Mouse (Mus musculus) hindbrain, embryonic 13.5 days (tissue): Measurements from ENCODE around the gene Ispd. TPM values are rescaled to one million over a fixed set of nuclear protein-coding genes. Genes with fewer than 3 reads are reported as not detected.
A peak's percentile ranks its signal among the peaks of the same experiment; 100 is the strongest.

Experiments used
- ATAC-seq: fragments of 200-750 bp; cut with Nextera tagmentation; 2 replicates; pipeline ENCODE4 v1.8.0; 2017; ENCODE audit warnings: moderate TSS enrichment; ENCODE audit not compliant: low FRiP score
- H3K27ac ChIP-seq: fragments of 300-500 bp; sonication (generic); 2 replicates; pipeline ENCODE4 v1.5.1; 2015; ENCODE audit warnings: inconsistent platforms, mild to moderate bottlenecking, moderate library complexity
- H3K27me3 ChIP-seq: fragments of 300-500 bp; sonication (generic); 2 replicates; pipeline ENCODE4 v1.6.1; 2015; ENCODE audit warnings: mild to moderate bottlenecking, inconsistent platforms
- H3K36me3 ChIP-seq: fragments of 300-500 bp; sonication (generic); 2 replicates; pipeline ENCODE4 v1.6.1; 2015; ENCODE audit warnings: mild to moderate bottlenecking, inconsistent platforms
- H3K4me1 ChIP-seq: fragments of 300-500 bp; sonication (generic); replicated peaks from 2 replicates; pipeline ENCODE4 v1.6.1; 2015; ENCODE audit warnings: inconsistent platforms
- H3K4me2 ChIP-seq: fragments of 300-500 bp; sonication (generic); 2 replicates; pipeline ENCODE4 v1.6.1; 2015; ENCODE audit warnings: inconsistent platforms, mild to moderate bottlenecking, moderate library complexity
- H3K4me3 ChIP-seq: fragments of 300-500 bp; sonication (generic); 2 replicates; pipeline ENCODE4 v1.5.1; 2015; ENCODE audit warnings: mild to moderate bottlenecking, inconsistent platforms
- H3K9ac ChIP-seq: fragments of 300-500 bp; sonication (generic); 2 replicates; pipeline ENCODE4 v1.6.1; 2015; ENCODE audit warnings: mild to moderate bottlenecking, inconsistent platforms
- H3K9me3 ChIP-seq: fragments of 300-500 bp; sonication (generic); 2 replicates; pipeline ENCODE4 v1.6.1; 2016; ENCODE audit warnings: inconsistent platforms
- WGBS: fragments of 180-500 bp; shearing (Covaris S2); methylation state at CpG from one replicate; pipeline ENCODE4 v1.1.7; 2015; 5-methylcytosine and 5-hydroxymethylcytosine counted together
- polyA plus RNA-seq: library from polyadenylated mRNA; unstranded; fragments of >200 nt; fragmentation: Nextera tagmentation; extraction: Ambion mirVana; gene quantifications from 2 replicates; pipeline ENCODE4 v1.2.1, GENCODE M21; 2015

The Ispd gene
- polyA plus RNA-seq, 1 experiment from 2014 or later, result 12.6 TPM

- H3K4me2 ChIP-seq, result no peak overlapping the region
- peaks cover 6% of the 10 kb centered on the region; the same call in 1 of the 2 replicates for H3K4me1 ChIP-seq
- no peaks in the 10 kb centered on the region for H3K27me3 ChIP-seq
- no peaks in the 10 kb centered on the region for H3K9me3 ChIP-seq
- no peak overlapping the region for H3K4me3 ChIP-seq
- 93% methylated on average over 4 of the region's 4 CpGs for WGBS
- H3K36me3 ChIP-seq, result peaks cover 3% of the 10 kb centered on the region; the same call in 1 of the 2 replicates
- H3K27ac ChIP-seq, result no peak overlapping the region
- no peak for ATAC-seq
- no peak overlapping the region for H3K9ac ChIP-seq
Measured at GRCm38 (mm10) chr12:36386991-36387390, 5.7 kb downstream of the Ispd start.

GRCm38 (mm10) chr12:36395115-36395514 is 13.9 kb downstream of the Ispd start:
- 82% methylated on average over 2 of the region's 2 CpGs for WGBS
- Histone ChIP-seq H3K9ac (no peak overlapping the region), H3K4me2 (no peak overlapping the region), H3K27ac (no peak overlapping the region), H3K36me3 (peaks cover 14% of the 10 kb centered on the region), H3K4me3 (no peak overlapping the region), H3K9me3 (peaks cover 10% of the 10 kb centered on the region), H3K4me1 (no peaks in the 10 kb centered on the region), H3K27me3 (no peaks in the 10 kb centered on the region)
- no peak for ATAC-seq

- 83% methylated on average over 10 of the region's 10 CpGs for WGBS
- Histone ChIP-seq H3K27me3 (no peaks in the 10 kb centered on the region), H3K4me2 (no peak overlapping the region)
Measured at GRCm38 (mm10) chr12:36423677-36424076, 42.4 kb downstream of the Ispd start.

GRCm38 (mm10) chr12:36425258-36425657 is 44.0 kb downstream of the Ispd start:
- Histone ChIP-seq H3K27me3 (no peaks in the 10 kb centered on the region), H3K4me3 (no peak overlapping the region), H3K4me2 (no peak overlapping the region), H3K27ac (no peak overlapping the region), H3K9me3 (no peaks in the 10 kb centered on the region), H3K4me1 (peaks cover 6% of the 10 kb centered on the region; the same call in 1 of the 2 replicates), H3K36me3 (no peaks in the 10 kb centered on the region), H3K9ac (no peak overlapping the region)
- WGBS, result 58% methylated on average over 7 of the region's 7 CpGs
- ATAC-seq, result no peak

More at GRCm38 (mm10) chr12:36423677-36424076, 42.4 kb downstream of the Ispd start:
- Histone ChIP-seq H3K4me1 (peaks cover 6% of the 10 kb centered on the region; the same call in 1 of the 2 replicates), H3K9me3 (no peaks in the 10 kb centered on the region), H3K9ac (no peak overlapping the region), H3K27ac (no peak overlapping the region), H3K36me3 (no peaks in the 10 kb centered on the region), H3K4me3 (no peak overlapping the region)
- ATAC-seq, result no peak

GRCm38 (mm10) chr12:36426163-36427045 is 45.2 kb downstream of the Ispd start:
- no peaks in the 10 kb centered on the region for H3K27me3 ChIP-seq
- no peaks in the 10 kb centered on the region for H3K36me3 ChIP-seq
- no peak overlapping the region for H3K27ac ChIP-seq
- H3K4me1 ChIP-seq, result peaks cover 6% of the 10 kb centered on the region; the same call in 1 of the 2 replicates
- H3K4me3 ChIP-seq, result no peak overlapping the region
- H3K9ac ChIP-seq, result no peak overlapping the region
- no peak overlapping the region for H3K4me2 ChIP-seq
- no peaks in the 10 kb centered on the region for H3K9me3 ChIP-seq
- peak; percentile 59 for ATAC-seq
- 65% methylated on average over 15 of the region's 15 CpGs for WGBS

GRCm38 (mm10) chr12:36436956-36437355 is 55.7 kb downstream of the Ispd start:
- no peak for ATAC-seq
- WGBS, result 83% methylated on average over 5 of the region's 5 CpGs

GRCm38 (mm10) chr12:36439396-36439795 is 58.1 kb downstream of the Ispd start:
- no peak overlapping the region for H3K4me2 ChIP-seq
- 87% methylated on average over 8 of the region's 8 CpGs for WGBS
- H3K27me3 ChIP-seq, result no peaks in the 10 kb centered on the region
- H3K9me3 ChIP-seq, result no peaks in the 10 kb centered on the region
- H3K4me3 ChIP-seq, result no peak overlapping the region
- H3K27ac ChIP-seq, result no peak overlapping the region
- no peaks in the 10 kb centered on the region for H3K36me3 ChIP-seq
- H3K9ac ChIP-seq, result no peak overlapping the region
- no peak for ATAC-seq
- H3K4me1 ChIP-seq, result no peaks in the 10 kb centered on the region

More at GRCm38 (mm10) chr12:36436956-36437355, 55.7 kb downstream of the Ispd start:
- Histone ChIP-seq H3K27ac (no peak overlapping the region), H3K4me3 (no peak overlapping the region), H3K9ac (no peak overlapping the region), H3K4me1 (no peaks in the 10 kb centered on the region), H3K4me2 (no peak overlapping the region), H3K9me3 (no peaks in the 10 kb centered on the region), H3K36me3 (no peaks in the 10 kb centered on the region), H3K27me3 (no peaks in the 10 kb centered on the region)

- Histone ChIP-seq H3K9me3 (peaks cover 3% of the 10 kb centered on the region; the same call in 1 of the 2 replicates), H3K27ac (no peak overlapping the region), H3K9ac (no peak overlapping the region), H3K4me2 (no peak overlapping the region), H3K4me3 (no peak overlapping the region), H3K27me3 (no peaks in the 10 kb centered on the region), H3K4me1 (no peaks in the 10 kb centered on the region), H3K36me3 (no peaks in the 10 kb centered on the region)
- WGBS, result 96% methylated on average over 3 of the region's 3 CpGs
- no peak for ATAC-seq
Measured at GRCm38 (mm10) chr12:36456002-36456401, 74.8 kb downstream of the Ispd start.

- Histone ChIP-seq H3K4me1 (no peaks in the 10 kb centered on the region), H3K27ac (no peak overlapping the region), H3K9ac (no peak overlapping the region), H3K4me3 (no peak overlapping the region), H3K36me3 (no peaks in the 10 kb centered on the region), H3K4me2 (no peak overlapping the region), H3K9me3 (no peaks in the 10 kb centered on the region), H3K27me3 (no peaks in the 10 kb centered on the region)
- WGBS, result 83% methylated on average over 2 of the region's 2 CpGs
- no peak for ATAC-seq
Measured at GRCm38 (mm10) chr12:36457726-36458125, 76.5 kb downstream of the Ispd start.

- Histone ChIP-seq H3K36me3 (no peaks in the 10 kb centered on the region), H3K27ac (no peak overlapping the region), H3K9ac (no peak overlapping the region), H3K4me2 (no peak overlapping the region), H3K9me3 (no peaks in the 10 kb centered on the region), H3K4me3 (no peak overlapping the region), H3K27me3 (no peaks in the 10 kb centered on the region), H3K4me1 (no peaks in the 10 kb centered on the region)
- WGBS, result 92% methylated on average over 6 of the region's 6 CpGs
- ATAC-seq, result no peak
Measured at GRCm38 (mm10) chr12:36468325-36469044, 87.2 kb downstream of the Ispd start.

- no peaks in the 10 kb centered on the region for H3K36me3 ChIP-seq
- H3K9me3 ChIP-seq, result no peaks in the 10 kb centered on the region
- H3K9ac ChIP-seq, result no peak overlapping the region
- WGBS, result 88% methylated on average over 4 of the region's 4 CpGs
- H3K4me2 ChIP-seq, result no peak overlapping the region
- H3K27me3 ChIP-seq, result no peaks in the 10 kb centered on the region
- no peak for ATAC-seq
- H3K4me1 ChIP-seq, result no peaks in the 10 kb centered on the region; the same call in 1 of the 2 replicates
- no peak overlapping the region for H3K27ac ChIP-seq
- no peak overlapping the region for H3K4me3 ChIP-seq
Measured at GRCm38 (mm10) chr12:36471411-36471810, 90.2 kb downstream of the Ispd start.

- Histone ChIP-seq H3K36me3 (no peaks in the 10 kb centered on the region), H3K4me3 (no peak overlapping the region), H3K27ac (no peak overlapping the region), H3K9ac (no peak overlapping the region), H3K9me3 (no peaks in the 10 kb centered on the region), H3K27me3 (no peaks in the 10 kb centered on the region), H3K4me2 (no peak overlapping the region), H3K4me1 (no peaks in the 10 kb centered on the region; the same call in 1 of the 2 replicates)
- no peak for ATAC-seq
- 87% methylated on average over 3 of the region's 3 CpGs for WGBS
Measured at GRCm38 (mm10) chr12:36474171-36474570, 92.9 kb downstream of the Ispd start.
